Mouse (Mus musculus) limb, embryonic 12.5 days (tissue): Measurements from ENCODE around the gene Efhb. TPM values are rescaled to one million over a fixed set of nuclear protein-coding genes. Genes with fewer than 3 reads are reported as not detected.

ENCODE experiments used
- ATAC-seq: fragments of 200-750 bp; cut with Nextera tagmentation; 2 replicates; pipeline ENCODE4 v1.8.0; 2017; ENCODE audit warnings: low read depth, moderate TSS enrichment; ENCODE audit not compliant: insufficient number of reproducible peaks, insufficient read depth, low FRiP score, low TSS enrichment
- H3K27ac ChIP-seq: fragments of 300-500 bp; sonication (generic); 2 replicates; pipeline ENCODE4 v1.5.1; 2016; ENCODE audit warnings: mild to moderate bottlenecking, moderate library complexity
- H3K27me3 ChIP-seq: fragments of 300-500 bp; sonication (generic); 2 replicates; pipeline ENCODE4 v1.6.1; 2016; ENCODE audit warnings: mild to moderate bottlenecking, moderate library complexity
- H3K36me3 ChIP-seq: fragments of 300-500 bp; sonication (generic); 2 replicates; pipeline ENCODE4 v1.6.1; 2016; ENCODE audit warnings: mild to moderate bottlenecking, moderate library complexity
- H3K4me1 ChIP-seq: fragments of 300-500 bp; sonication (generic); replicated peaks from 2 replicates; pipeline ENCODE4 v1.6.1; 2016
- H3K4me2 ChIP-seq: fragments of 300-500 bp; sonication (generic); 2 replicates; pipeline ENCODE4 v1.6.1; 2016; ENCODE audit warnings: mild to moderate bottlenecking, moderate library complexity
- H3K4me3 ChIP-seq: fragments of 300-500 bp; sonication (generic); replicated peaks from 2 replicates; pipeline ENCODE4 v1.5.1; 2016; ENCODE audit warnings: mild to moderate bottlenecking
- H3K9ac ChIP-seq: fragments of 300-500 bp; sonication (generic); replicated peaks from 2 replicates; pipeline ENCODE4 v1.6.1; 2016; ENCODE audit warnings: mild to moderate bottlenecking, moderate library complexity
- H3K9me3 ChIP-seq: fragments of 300-500 bp; sonication (generic); 2 replicates; pipeline ENCODE4 v1.6.1; 2016; ENCODE audit warnings: mild to moderate bottlenecking, moderate library complexity
- WGBS: fragments of 180-500 bp; shearing (Covaris S2); methylation state at CpG from one replicate; pipeline ENCODE4 v1.1.7; 2016; 5-methylcytosine and 5-hydroxymethylcytosine counted together
- polyA plus RNA-seq: library from polyadenylated mRNA; unstranded; fragments of >200 nt; fragmentation: Nextera tagmentation; extraction: Ambion mirVana; gene quantifications from 2 replicates; pipeline ENCODE4 v1.2.1, GENCODE M21; 2016

The Efhb gene
- polyA plus RNA-seq, 1 experiment from 2014 or later: 0.28 TPM

DNA sequence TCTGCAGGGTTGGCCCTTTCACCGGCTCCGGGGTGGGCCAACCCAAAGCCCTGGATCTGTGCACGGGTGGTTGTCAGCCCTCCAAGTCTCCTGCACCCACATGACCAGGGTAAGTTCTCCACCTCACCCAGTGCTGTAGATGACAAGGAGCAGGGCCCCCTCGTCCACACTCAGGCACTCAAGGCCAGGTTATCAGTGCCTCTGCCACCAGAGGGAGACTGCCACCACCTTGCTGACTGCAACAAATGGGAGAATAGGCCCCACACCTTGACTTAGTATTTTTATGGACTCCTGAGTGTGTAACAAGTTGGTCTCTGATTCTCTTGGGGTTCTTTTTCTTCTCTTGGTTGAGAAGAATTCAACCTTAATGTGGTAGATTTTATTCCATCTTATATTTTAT lies 2.4 kb upstream of the Efhb start:
- Histone ChIP-seq H3K4me2 (no peak overlapping the region), H3K27me3 (no peaks in the 10 kb centered on the region), H3K4me1 (no peaks in the 10 kb centered on the region), H3K9me3 (no peaks in the 10 kb centered on the region), H3K36me3 (no peaks in the 10 kb centered on the region), H3K27ac (no peak overlapping the region), H3K9ac (no peak overlapping the region), H3K4me3 (no peak overlapping the region)
- WGBS: 51% methylated on average over 4 of the region's 4 CpGs
- ATAC-seq: no peak

DNA sequence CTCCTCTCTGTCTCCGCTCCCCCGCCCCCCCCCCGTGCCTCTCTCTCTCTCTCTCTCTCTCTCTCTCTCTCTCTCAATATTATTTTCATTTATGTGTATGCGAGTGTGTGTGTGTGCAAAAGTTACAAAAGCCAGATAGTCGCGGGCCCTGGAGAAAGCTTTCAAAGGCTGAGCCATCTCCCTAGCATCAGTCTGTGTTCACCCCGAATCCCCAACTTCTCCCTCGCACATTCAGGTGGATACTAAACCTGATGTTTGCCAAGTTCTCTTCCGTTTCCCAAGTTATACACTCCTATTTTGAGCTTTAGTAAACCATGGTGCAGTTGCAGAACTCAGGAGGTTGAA lies 347 bp upstream of the Efhb start:
- ATAC-seq: no peak
- H3K4me2 ChIP-seq: peak overlapping the region; percentile 60
- WGBS: 25% methylated on average over 6 of the region's 9 CpGs
- H3K27ac ChIP-seq: no peak overlapping the region
- no peaks in the 10 kb centered on the region for H3K27me3 ChIP-seq
- H3K9me3 ChIP-seq: no peaks in the 10 kb centered on the region
- H3K4me1 ChIP-seq: no peaks in the 10 kb centered on the region
- H3K9ac ChIP-seq: peak overlapping the region; percentile 44; the same call in 1 of the 2 replicates
- H3K4me3 ChIP-seq: peak overlapping the region; percentile 43
- H3K36me3 ChIP-seq: no peaks in the 10 kb centered on the region

DNA sequence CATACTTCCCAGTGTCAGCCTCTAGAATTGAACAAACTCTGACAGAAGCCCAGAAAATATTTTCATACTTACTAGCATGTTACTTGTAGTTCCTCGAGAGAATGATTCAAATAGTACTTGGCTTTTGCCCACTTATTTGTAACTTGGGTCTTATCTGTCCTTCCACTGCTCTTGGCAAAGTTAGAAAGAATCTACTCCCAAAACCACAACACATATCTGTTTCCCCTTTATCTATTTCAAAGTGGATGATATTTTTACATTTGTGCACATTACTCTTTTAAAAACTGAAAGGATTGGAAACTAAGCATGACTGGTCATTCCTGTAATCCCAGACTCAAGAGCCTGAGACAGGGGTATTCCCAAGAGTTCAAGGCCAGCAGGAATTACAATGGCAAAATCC lies 6.4 kb downstream of the Efhb start:
- no peak overlapping the region for H3K4me2 ChIP-seq
- no peaks in the 10 kb centered on the region for H3K4me1 ChIP-seq
- 92% methylated on average over 1 of the region's 1 CpGs for WGBS
- ATAC-seq: no peak
- H3K9ac ChIP-seq: no peak overlapping the region
- 0 out of 2 replicates have a peak, but pooled peaks cover 4% of the 10 kb centered on the region for H3K9me3 ChIP-seq
- no peak overlapping the region for H3K4me3 ChIP-seq
- H3K36me3 ChIP-seq: no peaks in the 10 kb centered on the region
- no peak overlapping the region for H3K27ac ChIP-seq
- no peaks in the 10 kb centered on the region for H3K27me3 ChIP-seq

DNA sequence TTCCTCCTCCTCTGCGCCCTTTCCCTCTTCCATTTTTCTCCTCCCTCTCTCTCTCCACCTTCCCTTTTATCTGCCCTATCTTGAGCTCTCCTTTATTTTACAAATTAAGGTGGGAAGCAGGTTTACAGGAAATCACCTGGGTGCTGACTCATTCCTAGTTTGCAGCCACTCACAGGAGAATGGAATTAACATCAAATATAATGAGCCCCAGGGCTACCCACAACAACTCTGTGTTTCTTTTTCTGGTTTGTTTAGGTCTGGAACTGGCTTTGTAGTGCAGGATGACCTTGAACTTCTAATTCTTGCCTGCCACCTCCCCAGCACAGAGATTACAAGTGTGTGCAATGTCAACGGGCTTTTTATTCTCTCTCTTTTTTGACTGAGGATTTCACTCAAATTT lies 7.0 kb downstream of the Efhb start:
- H3K4me2 ChIP-seq: no peak overlapping the region
- no peak overlapping the region for H3K9ac ChIP-seq
- H3K27ac ChIP-seq: no peak overlapping the region
- no peak for ATAC-seq
- H3K4me1 ChIP-seq: no peaks in the 10 kb centered on the region
- WGBS: 89% methylated on average over 2 of the region's 2 CpGs
- no peaks in the 10 kb centered on the region for H3K27me3 ChIP-seq
- 0 out of 2 replicates have a peak, but pooled peaks cover 4% of the 10 kb centered on the region for H3K9me3 ChIP-seq
- no peaks in the 10 kb centered on the region for H3K36me3 ChIP-seq
- no peak overlapping the region for H3K4me3 ChIP-seq

DNA sequence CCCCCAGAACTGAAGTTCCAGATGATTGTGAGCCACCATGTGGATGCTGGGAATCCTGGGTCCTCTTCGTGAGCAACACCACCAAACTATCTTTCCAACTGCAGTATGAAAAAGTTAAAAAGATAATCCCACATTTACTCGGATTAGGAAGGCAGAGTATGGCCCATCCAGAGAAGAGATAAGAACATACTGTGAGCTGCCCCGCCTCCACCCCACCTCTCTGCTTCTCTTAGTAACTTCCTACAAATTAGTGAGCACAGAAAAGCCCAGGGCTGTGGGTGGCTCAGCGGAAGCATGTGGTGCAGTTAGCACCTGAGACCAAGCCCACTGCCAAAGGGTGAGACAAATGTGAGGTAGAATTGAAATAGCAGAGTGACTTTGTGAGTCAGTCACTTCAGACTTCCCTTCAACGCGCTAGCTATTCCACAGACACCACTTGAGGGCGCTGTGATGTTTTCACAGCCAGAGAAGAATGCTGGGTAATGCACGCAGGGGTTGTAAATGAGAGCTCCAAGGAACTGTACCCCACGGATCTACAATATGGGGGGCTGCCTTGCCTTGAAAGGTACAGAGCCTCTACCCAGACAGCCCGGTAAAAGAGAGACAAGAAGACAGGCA lies 60.3 kb downstream of the Efhb start:
- H3K36me3 ChIP-seq: no peaks in the 10 kb centered on the region
- H3K4me1 ChIP-seq: no peaks in the 10 kb centered on the region
- H3K4me3 ChIP-seq: no peak overlapping the region
- ATAC-seq: no peak; the same call in 1 of the 2 replicates
- H3K27me3 ChIP-seq: no peaks in the 10 kb centered on the region
- no peak overlapping the region for H3K9ac ChIP-seq
- no peaks in the 10 kb centered on the region for H3K9me3 ChIP-seq
- no peak overlapping the region for H3K4me2 ChIP-seq
- H3K27ac ChIP-seq: no peak overlapping the region
- WGBS: 45% methylated on average over 10 of the region's 10 CpGs

DNA sequence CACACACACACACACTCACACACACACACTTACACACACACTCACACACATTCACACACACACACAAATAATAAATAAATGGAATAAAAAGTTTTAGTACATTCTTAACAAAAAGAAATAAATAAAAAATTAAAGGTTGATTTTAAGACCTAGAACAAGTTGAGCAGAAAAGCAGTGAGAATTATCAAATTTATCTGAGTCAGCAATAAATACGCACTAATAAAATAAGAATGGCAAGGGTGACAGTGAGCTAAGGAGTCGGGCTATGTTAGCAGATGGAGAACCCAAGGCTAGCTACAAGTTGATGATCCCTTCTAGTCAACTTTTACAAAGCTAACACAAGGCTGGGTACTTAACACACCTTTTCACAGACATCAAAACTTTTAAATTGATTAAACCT lies 69.9 kb downstream of the Efhb start:
- Histone ChIP-seq H3K27ac (no peak overlapping the region), H3K27me3 (no peaks in the 10 kb centered on the region), H3K9ac (no peak overlapping the region), H3K9me3 (no peaks in the 10 kb centered on the region), H3K4me3 (no peak overlapping the region), H3K36me3 (no peaks in the 10 kb centered on the region), H3K4me1 (no peaks in the 10 kb centered on the region), H3K4me2 (no peak overlapping the region)
- WGBS: 92% methylated on average over 2 of the region's 2 CpGs
- ATAC-seq: no peak

DNA sequence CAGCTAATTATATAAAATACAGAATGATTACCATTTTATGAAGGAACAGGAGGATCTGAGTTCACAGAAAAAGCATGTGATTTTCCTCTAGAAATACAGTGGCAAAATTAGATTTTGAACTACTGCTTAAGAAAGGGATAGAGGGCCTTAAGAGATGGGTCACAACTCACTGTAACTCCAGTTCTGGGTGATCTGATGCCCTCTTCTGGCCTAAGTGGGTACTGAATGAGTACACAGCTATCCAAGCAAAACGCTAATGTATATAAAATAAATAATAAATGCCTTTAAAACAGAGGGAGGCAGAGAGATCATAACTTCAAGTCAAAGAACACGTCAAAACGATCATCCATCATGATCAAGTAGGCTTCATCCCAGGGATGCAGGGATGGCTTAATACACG lies 73.6 kb downstream of the Efhb start:
- WGBS: 49% methylated on average over 4 of the region's 4 CpGs
- H3K27ac ChIP-seq: no peak overlapping the region
- no peak for ATAC-seq

DNA sequence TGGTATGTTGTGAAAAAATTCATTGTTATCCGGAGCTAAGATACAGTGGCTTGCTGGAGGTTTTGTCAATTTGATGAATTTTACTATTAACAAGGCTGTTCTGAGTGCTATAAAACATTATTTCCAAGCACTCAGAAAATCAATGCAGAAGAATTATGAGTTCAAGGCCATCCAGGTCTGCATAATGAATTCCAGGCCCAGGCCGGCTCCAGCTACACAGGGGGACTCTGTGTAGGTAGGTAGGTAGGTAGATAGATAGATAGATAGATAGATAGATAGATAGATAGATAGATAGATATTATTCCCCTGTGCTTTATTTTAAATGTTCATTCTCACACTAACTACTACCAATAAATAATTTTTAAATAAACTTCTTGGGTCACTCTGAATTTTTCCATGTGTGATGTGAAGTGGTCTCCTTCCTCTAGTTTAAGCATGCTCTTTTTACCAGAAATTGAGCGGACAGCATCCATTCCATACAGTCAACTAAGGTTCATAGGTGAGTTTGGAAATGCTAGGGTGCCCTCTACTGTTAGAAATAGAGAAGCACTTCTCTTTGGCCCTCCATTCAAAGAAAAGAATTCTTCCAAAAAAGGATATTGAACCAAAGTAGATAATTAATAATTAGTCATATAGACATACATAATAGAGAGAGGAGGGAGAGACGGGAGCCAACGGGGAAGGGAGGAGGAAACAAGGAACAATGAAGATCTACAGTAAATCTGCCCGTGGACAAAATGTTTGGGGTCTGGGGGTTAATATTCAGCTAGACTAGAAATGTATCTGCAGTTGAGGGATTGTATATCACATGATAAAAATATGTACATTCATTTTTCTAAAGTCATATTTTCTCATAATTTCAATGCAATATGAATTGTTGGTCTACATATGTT lies 75.3 kb downstream of the Efhb start:
- Histone ChIP-seq H3K4me3 (no peak overlapping the region), H3K27ac (no peak overlapping the region), H3K9me3 (no peaks in the 10 kb centered on the region), H3K9ac (no peak overlapping the region), H3K27me3 (no peaks in the 10 kb centered on the region), H3K4me1 (no peaks in the 10 kb centered on the region), H3K36me3 (no peaks in the 10 kb centered on the region), H3K4me2 (no peak overlapping the region)
- WGBS: 57% methylated on average over 6 of the region's 6 CpGs
- ATAC-seq: no peak

More for the DNA sequence above, 73.6 kb downstream of the Efhb start:
- no peaks in the 10 kb centered on the region for H3K4me1 ChIP-seq
- no peaks in the 10 kb centered on the region for H3K36me3 ChIP-seq
- H3K4me3 ChIP-seq: no peak overlapping the region
- H3K4me2 ChIP-seq: no peak overlapping the region
- H3K9me3 ChIP-seq: no peaks in the 10 kb centered on the region
- no peak overlapping the region for H3K9ac ChIP-seq
- H3K27me3 ChIP-seq: no peaks in the 10 kb centered on the region

DNA sequence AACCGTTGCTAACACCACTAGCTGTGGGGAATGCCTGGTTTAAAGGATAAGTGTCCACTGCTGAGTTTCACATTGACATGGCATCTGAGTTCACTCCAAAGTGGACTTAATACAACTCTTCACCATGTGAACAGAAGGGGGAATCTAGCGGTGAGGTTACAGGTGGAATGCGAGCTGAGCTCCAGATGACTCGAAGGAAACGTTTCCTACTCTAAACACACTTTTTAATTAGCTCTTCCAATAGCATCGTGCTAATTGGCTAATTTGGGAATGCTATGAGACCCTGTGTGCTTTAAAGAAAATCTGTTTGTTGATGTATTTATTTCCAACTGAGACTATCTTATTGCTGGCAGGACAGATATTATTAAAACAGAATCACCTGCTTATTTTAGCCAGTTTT lies 76.3 kb downstream of the Efhb start:
- H3K36me3 ChIP-seq: no peaks in the 10 kb centered on the region
- no peaks in the 10 kb centered on the region for H3K4me1 ChIP-seq
- no peak overlapping the region for H3K4me2 ChIP-seq
- no peaks in the 10 kb centered on the region for H3K9me3 ChIP-seq
- 70% methylated on average over 6 of the region's 6 CpGs for WGBS
- H3K9ac ChIP-seq: no peak overlapping the region
- no peak overlapping the region for H3K27ac ChIP-seq
- H3K4me3 ChIP-seq: no peak overlapping the region
- no peak for ATAC-seq
- H3K27me3 ChIP-seq: no peaks in the 10 kb centered on the region

DNA sequence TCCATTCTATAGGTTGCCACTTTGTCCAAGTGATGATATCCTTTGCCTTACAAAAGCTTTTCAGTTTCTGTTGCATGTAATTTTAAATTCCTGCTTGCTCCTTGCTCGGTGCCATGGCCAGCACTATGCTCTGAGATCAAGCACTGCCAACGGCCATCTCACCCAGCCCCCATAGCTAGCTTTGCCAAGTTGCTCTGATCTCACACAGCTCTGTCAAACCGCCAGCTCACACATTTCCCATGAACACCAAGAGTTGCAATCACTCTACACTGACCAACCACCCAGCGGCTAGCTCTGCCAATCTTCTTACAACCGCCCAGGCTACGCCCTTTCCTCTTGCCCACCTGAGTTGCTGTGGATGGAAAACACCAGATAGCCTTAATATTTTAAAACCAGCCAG lies 99.0 kb downstream of the Efhb start:
- ATAC-seq: no peak
- no peak overlapping the region for H3K9ac ChIP-seq
- H3K27ac ChIP-seq: no peak overlapping the region
- no peak overlapping the region for H3K4me2 ChIP-seq
- no peaks in the 10 kb centered on the region for H3K27me3 ChIP-seq
- H3K36me3 ChIP-seq: no peaks in the 10 kb centered on the region
- no peaks in the 10 kb centered on the region; the same call in 1 of the 2 replicates for H3K9me3 ChIP-seq
- H3K4me1 ChIP-seq: no peaks in the 10 kb centered on the region
- H3K4me3 ChIP-seq: no peak overlapping the region
- WGBS: 91% methylated on average over 6 of the region's 6 CpGs
